Mouse (Mus musculus): ENCODE measurements around the gene Olfr1288. TPM values are rescaled to one million over a fixed set of nuclear protein-coding genes. Genes with fewer than 3 reads are reported as not detected.

Gene Olfr1288
- not detected in 2 replicates for total RNA-seq (2021)
- long read RNA-seq, experiment 1 = 0 reads
- long read RNA-seq, experiment 2 = 0 reads

DNA sequence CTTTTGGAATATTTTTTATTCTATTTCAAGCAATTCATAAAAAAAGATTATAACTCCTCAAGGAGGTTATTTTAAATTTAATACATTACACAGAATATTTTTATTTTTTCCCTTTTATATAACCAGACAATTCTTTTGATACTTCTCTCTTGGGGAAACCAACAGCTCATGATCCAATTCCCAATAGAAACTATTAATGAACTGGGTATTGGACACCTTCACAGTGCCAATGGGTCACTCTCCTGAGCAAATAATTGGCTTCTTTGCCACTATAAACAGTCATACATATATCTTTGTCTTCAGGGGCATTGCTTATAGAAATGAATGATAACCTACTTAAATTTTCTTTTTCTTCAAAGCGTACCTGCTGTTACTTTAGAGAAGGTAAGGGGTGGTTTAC is at the start of gene Olfr1288:
Gene Olfr1288, plus strand, starts transcription at position 301 of the 400 bp plus-strand sequence.
- DNase-seq = no peak

DNA sequence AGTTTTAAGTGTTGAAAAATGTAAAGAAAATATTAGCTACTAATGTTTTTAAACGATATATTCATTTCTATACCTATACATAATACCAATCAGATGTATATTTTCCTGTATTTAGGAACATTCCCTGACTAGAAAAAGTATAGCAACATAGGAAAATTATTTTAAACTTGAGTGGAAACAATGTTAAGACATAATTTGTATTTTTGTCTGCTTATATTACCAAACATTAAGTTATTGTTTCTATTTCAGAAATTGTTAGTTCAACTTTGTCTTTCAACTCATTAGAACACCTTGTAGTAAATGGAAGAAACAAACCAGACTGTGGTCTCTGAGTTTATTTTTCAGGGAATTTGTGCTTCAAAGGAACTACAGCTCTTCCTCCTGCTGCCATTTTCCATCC is 25.1 kb upstream of the Olfr1288 start, which contains the start of gene Olfr1287:
Gene Olfr1287, plus strand, starts transcription at position 301 of the 400 bp plus-strand sequence.
- no peak for DNase-seq

DNA sequence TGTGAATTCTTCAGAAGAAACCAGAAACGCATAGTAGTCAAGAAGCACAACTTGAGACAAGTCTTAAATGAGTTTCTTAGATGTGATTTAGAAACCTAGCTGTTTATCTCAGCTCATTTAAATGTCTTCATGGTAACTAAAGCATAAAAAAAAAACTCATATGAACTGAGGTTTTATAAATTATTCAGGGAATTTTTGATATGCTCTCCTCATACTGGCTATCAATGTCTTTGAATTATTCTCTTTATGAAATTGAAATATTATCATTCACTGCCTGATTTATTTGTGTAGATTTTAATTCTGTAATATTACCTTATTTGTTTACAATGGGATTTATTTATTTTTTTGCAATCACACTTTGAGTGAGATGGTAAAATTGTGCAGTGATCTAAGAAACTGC is 6.6 kb downstream of the Olfr1288 start, which contains the start of gene Olfr1289:
Gene Olfr1289, plus strand, starts transcription at position 301 of the 400 bp plus-strand sequence.
- no peak for DNase-seq

DNA sequence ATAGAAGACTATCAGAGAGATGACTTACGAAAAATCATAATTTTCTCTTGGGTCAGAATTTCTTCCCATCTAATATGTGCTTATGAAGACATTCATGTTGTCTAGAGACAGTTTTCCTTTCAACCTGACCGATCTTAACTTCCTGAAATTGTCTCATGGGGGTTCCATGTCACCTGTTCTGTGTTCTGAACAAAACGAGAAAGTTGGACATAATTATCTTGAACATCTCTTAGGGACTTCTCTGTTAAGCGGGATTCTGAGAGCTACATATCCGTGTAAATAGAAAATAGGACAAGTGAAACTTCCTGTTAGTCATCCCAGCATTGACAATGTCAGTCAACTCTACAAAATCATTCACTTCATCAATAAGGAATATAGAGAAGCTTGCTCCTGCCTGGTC is 19.8 kb downstream of the Olfr1288 start, which contains the start of gene Olfr1290:
Gene Olfr1290, minus strand, starts transcription at position 101 of the 400 bp plus-strand sequence.
- no peak for DNase-seq

DNA sequence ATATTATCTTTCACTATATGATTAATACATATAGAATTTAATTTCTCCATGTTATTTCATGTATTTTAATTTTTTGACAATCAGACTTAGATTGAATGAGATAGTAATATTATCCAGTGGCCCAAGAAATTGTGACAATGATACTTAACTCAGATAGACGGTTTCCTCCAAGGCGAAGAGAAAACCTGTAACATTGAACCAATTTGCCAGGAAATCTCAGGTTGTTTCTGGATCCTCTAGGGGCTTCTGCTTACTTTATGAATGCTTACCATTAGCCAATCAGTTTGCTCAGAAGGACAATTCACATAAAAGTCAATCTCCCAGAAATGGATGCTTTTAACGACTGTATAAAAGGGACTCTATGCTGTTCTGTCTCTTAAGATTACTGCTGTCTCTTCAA is 23.0 kb downstream of the Olfr1288 start, which contains the start of gene Olfr1291-ps1:
Gene Olfr1291-ps1, plus strand, starts transcription at position 301 of the 400 bp plus-strand sequence.
- DNase-seq = no peak

DNA sequence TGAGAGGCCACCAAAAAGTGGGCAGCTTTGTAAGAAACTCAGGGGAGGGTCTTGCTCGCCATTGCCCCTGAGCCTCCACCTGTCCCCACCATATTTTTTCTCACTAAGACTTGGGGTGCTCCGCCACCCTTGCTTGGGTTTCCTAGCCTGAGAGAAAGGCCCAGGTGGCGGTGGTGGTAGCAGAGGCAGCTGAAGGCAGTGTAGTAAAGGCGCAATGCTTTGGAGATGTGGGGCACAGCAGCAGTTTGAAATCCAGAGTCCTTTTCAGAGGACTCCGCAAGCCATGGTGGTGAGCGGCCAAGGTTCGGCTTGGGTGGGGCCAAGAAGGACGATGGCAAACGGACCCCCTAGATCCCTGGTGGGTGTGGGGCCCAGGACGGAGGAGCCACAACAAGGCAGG is 43.5 kb downstream of the Olfr1288 start:
- no peak for DNase-seq

DNA sequence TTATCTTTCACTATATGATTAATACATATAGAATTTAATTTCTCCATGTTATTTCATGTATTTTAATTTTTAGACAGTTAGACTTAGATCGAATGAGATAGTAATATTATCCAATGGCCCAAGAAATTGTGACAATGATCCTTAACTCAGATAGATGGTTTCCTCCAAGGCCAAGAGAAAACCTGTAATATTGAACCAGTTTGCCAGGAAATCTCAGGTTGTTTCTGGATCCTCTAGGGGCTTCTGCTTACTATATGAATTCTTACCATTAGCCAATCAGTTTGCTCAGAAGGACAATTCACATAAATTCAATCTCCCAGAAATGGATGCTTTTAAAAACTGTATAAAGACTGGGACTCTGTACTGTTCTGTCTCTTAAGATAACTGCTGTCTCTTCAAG is 51.0 kb downstream of the Olfr1288 start, which contains the start of gene Olfr1293-ps:
Gene Olfr1293-ps, plus strand, starts transcription at position 301 of the 400 bp plus-strand sequence.
- no peak for DNase-seq

Other genes starting within 250 kb of the Olfr1288 start
- gene 4930430A15Rik, start 244.5 kb upstream of the Olfr1288 start, total RNA-seq (2021) = not detected in 2 replicates
- gene Olfr1275, start 238.8 kb upstream of the Olfr1288 start, total RNA-seq (2021) = not detected in 2 replicates
- not detected in 2 replicates for gene Olfr1276, start 219.6 kb upstream of the Olfr1288 start, total RNA-seq (2021)
- not detected in 2 replicates for gene Olfr1277, start 200.0 kb upstream of the Olfr1288 start, total RNA-seq (2021)
- not detected in 2 replicates for gene Olfr1278, start 184.0 kb upstream of the Olfr1288 start, total RNA-seq (2021)
- not detected in 2 replicates for gene Olfr1279, start 173.5 kb upstream of the Olfr1288 start, total RNA-seq (2021)
- not detected in 2 replicates for gene Olfr1280, start 160.1 kb upstream of the Olfr1288 start, total RNA-seq (2021)
- not detected in 2 replicates for gene Olfr1281, start 147.6 kb upstream of the Olfr1288 start, total RNA-seq (2021)
- gene Olfr1282, start 138.0 kb upstream of the Olfr1288 start, total RNA-seq (2021) = not detected in 2 replicates
- not detected in 2 replicates for gene Olfr1283, start 107.3 kb upstream of the Olfr1288 start, total RNA-seq (2021)
- gene Olfr1284, start 98.6 kb upstream of the Olfr1288 start, total RNA-seq (2021) = not detected in 2 replicates
- gene Olfr1286, start 51.0 kb upstream of the Olfr1288 start, total RNA-seq (2021) = not detected in 2 replicates
- gene Olfr1287, start 25.0 kb upstream of the Olfr1288 start, total RNA-seq (2021) = not detected in 2 replicates
- gene Olfr1289, start 6.7 kb downstream of the Olfr1288 start, total RNA-seq (2021) = not detected in 2 replicates
- gene Olfr1290, start 19.7 kb downstream of the Olfr1288 start, total RNA-seq (2021) = not detected in 2 replicates
- gene Olfr1291-ps1, start 23.1 kb downstream of the Olfr1288 start, total RNA-seq (2021) = not detected in 2 replicates
- gene Olfr1293-ps, start 51.1 kb downstream of the Olfr1288 start, total RNA-seq (2021) = not detected in 2 replicates
- gene Olfr1294, start 66.2 kb downstream of the Olfr1288 start, total RNA-seq (2021) = not detected in 2 replicates
- not detected in 2 replicates for gene Olfr1295, start 95.6 kb downstream of the Olfr1288 start, total RNA-seq (2021)
- not detected in 2 replicates for gene Olfr1297, start 152.4 kb downstream of the Olfr1288 start, total RNA-seq (2021)
- gene Olfr1298, start 175.1 kb downstream of the Olfr1288 start, total RNA-seq (2021) = not detected in 2 replicates
- gene Olfr1299, start 187.3 kb downstream of the Olfr1288 start, total RNA-seq (2021) = not detected in 2 replicates